Mouse (Mus musculus) bone marrow macrophage, adult 2 months (primary cell): ENCODE data around the gene Spg20.

Experiments
- CTCF ChIP-seq: IDR thresholded peaks from 2 replicates; pipeline ENCODE4 v1.5.1; 2012; ENCODE audit warnings: low read depth, mild to moderate bottlenecking, low read length, moderate library complexity
- POLR2A ChIP-seq: IDR thresholded peaks from 2 replicates; pipeline ENCODE4 v1.6.1; 2012; ENCODE audit warnings: mild to moderate bottlenecking, low read depth, low read length, borderline replicate concordance

- TF ChIP-seq CTCF = no peak
- TF ChIP-seq POLR2A = no peak
These were observed 5.9 kb upstream of the Spg20 start for GRCm38 (mm10) chr3:55106051-55106450.
